Mouse (Mus musculus) heart, postnatal 0 days (tissue): ENCODE data around the gene Chst15.

Experiments used
- CTCF ChIP-seq: IDR thresholded peaks from 2 replicates; pipeline ENCODE4 v1.5.1; 2016; ENCODE audit warnings: antibody characterized with exemption, control low read depth, low read depth
- EP300 ChIP-seq: IDR thresholded peaks from 2 replicates; pipeline ENCODE4 v1.6.1; 2016; ENCODE audit warnings: antibody characterized with exemption, low read depth

DNA sequence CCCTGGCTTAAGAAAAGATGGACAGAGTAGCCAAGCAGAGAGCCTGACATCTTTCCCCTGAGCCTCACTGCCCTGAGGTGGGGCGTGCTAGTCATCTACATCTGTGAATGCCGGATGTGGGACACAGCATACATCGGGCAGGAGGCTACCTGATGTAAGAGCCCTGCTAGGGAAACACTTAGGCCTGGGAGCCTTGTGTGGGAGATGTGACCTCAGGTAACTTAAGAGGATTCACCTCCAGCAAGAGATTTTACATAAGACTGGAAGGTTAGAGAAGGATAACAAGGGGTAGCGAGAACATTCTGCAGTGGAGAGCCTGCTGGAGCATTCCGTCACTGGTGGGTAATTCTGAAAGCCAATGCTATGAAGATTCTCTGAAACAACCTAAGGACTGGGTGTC, 69.9 kb downstream of the Chst15 start:
- no peak for TF ChIP-seq EP300
- no peak for TF ChIP-seq CTCF
